Mouse (Mus musculus) liver, postnatal 0 days (tissue): ENCODE measurements around the gene Fmo1. TPM values are rescaled to one million over a fixed set of nuclear protein-coding genes. Genes with fewer than 3 reads are reported as not detected.

Experiments
- ATAC-seq: fragments of 200-750 bp; cut with Nextera tagmentation; 2 replicates; pipeline ENCODE4 v1.8.0; 2017; ENCODE audit warnings: mild to moderate bottlenecking, moderate library complexity
- DNase-seq: peaks from one replicate; pipeline ENCODE4 v3.0.0-alpha.2; 2016
- H3K27ac ChIP-seq: fragments of 300-500 bp; sonication (generic); 2 replicates; pipeline ENCODE4 v1.5.1; 2014; ENCODE audit warnings: antibody characterized with exemption, moderate library complexity, mild to moderate bottlenecking, low read depth
- H3K27me3 ChIP-seq: fragments of 300-500 bp; sonication (generic); 2 replicates; pipeline ENCODE4 v1.6.1; 2014; ENCODE audit warnings: low read length, control low read depth, mixed read lengths; ENCODE audit not compliant: insufficient read depth
- H3K36me3 ChIP-seq: fragments of 300-500 bp; sonication (generic); replicated peaks from 2 replicates; pipeline ENCODE4 v1.6.1; 2014; ENCODE audit warnings: mild to moderate bottlenecking, control low read depth, low read length, moderate library complexity, mixed read lengths; ENCODE audit not compliant: insufficient read depth
- H3K4me1 ChIP-seq: fragments of 300-500 bp; sonication (generic); 2 replicates; pipeline ENCODE4 v1.6.1; 2014; ENCODE audit warnings: antibody characterized with exemption, mild to moderate bottlenecking, control low read depth; ENCODE audit not compliant: insufficient read depth
- H3K4me2 ChIP-seq: fragments of 300-500 bp; sonication (generic); 2 replicates; pipeline ENCODE4 v1.6.1; 2014; ENCODE audit warnings: low read depth, mild to moderate bottlenecking, low read length, moderate library complexity, mixed read lengths
- H3K4me3 ChIP-seq: fragments of 300-500 bp; sonication (generic); 2 replicates; pipeline ENCODE4 v1.5.1; 2014; ENCODE audit warnings: low read depth, low read length
- H3K9ac ChIP-seq: fragments of 300-500 bp; sonication (generic); replicated peaks from 2 replicates; pipeline ENCODE4 v1.6.1; 2014; ENCODE audit warnings: mild to moderate bottlenecking, moderate library complexity
- H3K9me3 ChIP-seq: fragments of 300-500 bp; sonication (generic); 2 replicates; pipeline ENCODE4 v1.6.1; 2016; ENCODE audit warnings: mild to moderate bottlenecking, control low read depth, low read length, mixed read lengths
- CTCF ChIP-seq: sonication (generic); IDR thresholded peaks from 2 replicates; pipeline ENCODE4 v1.5.1; 2016; ENCODE audit warnings: antibody characterized with exemption, low read depth
- EP300 ChIP-seq: IDR thresholded peaks from 2 replicates; pipeline ENCODE4 v1.6.1; 2016; ENCODE audit warnings: antibody characterized with exemption, low read depth, mild to moderate bottlenecking
- WGBS: fragments of 180-500 bp; shearing (Covaris S2); extraction: QIAGEN DNeasy Blood & Tissue Kit; methylation state at CpG from one replicate; pipeline ENCODE4 v1.1.7; 2014; ENCODE audit not compliant: insufficient replicate concordance; 5-methylcytosine and 5-hydroxymethylcytosine counted together
- polyA plus RNA-seq: library from polyadenylated mRNA; unstranded; fragments of >200 nt; fragmentation: Nextera tagmentation; extraction: Ambion mirVana; gene quantifications from 2 replicates; pipeline ENCODE4 v1.2.1, GENCODE M21; 2015

Fmo1 gene
- polyA plus RNA-seq, 1 experiment from 2014 or later = 51.5 TPM

DNA sequence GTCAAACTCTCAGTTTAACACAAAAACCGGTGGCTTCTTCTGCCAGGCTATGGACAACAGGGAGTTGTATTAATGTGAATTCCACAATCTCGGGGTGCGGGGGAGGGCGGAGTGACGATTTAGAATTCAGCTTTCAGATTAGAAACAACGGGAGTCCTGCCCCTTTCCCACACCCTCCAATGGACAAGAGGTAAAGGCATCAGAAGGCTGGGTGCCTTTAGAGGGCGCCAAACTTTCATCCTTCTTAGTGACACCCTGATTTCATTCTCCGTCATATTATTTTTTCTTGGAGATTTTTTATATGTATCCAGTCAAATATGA lies 52.6 kb downstream of the Fmo1 start, which contains the start of gene Fmo4:
TSS of gene Fmo4 (minus strand) at position 137 of the 321 bp plus-strand sequence.
- no peaks in the 10 kb centered on the region for H3K9me3 ChIP-seq
- no peak for TF ChIP-seq EP300
- TF ChIP-seq CTCF = peak; percentile 55
- H3K27me3 ChIP-seq = no peaks in the 10 kb centered on the region
- peak within 1 kb of the TSS; percentile 57; the same call in 1 of the 2 replicates for H3K27ac ChIP-seq
- H3K9ac ChIP-seq = no peak within 1 kb of the TSS; the same call in 1 of the 2 replicates
- no peaks in the 10 kb centered on the region; the same call in 1 of the 2 replicates for H3K4me1 ChIP-seq
- DNase-seq (peak; percentile 52), ATAC-seq (peak; percentile 75)
- no peaks in the 10 kb centered on the region for H3K36me3 ChIP-seq
- H3K4me3 ChIP-seq = peak within 1 kb of the TSS; percentile 25; the same call in 1 of the 2 replicates
- WGBS = 35% methylated on average over 8 of the region's 8 CpGs
- peak within 1 kb of the TSS; percentile 57 for H3K4me2 ChIP-seq

DNA sequence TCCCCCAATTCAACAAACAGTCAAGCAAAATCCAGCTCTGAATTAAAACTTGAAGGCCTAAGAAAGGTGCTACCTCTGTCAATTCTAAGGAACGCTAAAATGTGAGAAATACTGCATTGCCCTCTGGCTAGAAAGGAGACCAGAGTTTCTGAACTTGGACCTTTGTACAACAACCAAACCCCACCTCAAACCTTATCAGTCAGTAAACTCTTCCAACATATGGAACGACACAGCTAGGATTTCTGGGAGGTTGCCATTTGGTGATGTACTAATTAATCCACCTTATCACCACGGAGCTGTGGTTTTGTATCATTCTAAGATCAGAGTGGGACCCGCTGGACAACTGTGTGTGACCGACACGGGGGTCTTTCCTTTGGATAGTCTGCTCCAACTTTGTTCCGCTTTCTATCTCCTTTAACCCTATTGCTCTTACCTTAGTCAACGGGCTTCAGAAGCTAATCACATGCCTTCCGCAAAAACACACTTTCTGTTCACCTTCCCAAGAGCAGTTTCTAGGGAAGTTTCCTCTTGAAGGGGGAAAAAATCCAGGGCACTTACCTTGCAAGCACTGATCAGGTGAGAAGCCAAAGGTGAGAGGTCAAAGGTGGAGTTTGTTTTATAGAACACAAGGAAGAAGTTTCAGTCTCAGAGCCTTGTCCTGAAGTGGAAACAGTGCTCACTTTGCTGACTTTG lies 53.1 kb downstream of the Fmo1 start:
- peak overlapping the region; percentile 57; the same call in 1 of the 2 replicates for H3K27ac ChIP-seq
- ATAC-seq (peak; percentile 38; the same call in 1 of the 2 replicates), DNase-seq (no peak)
- WGBS = 65% methylated on average over 9 of the region's 9 CpGs
- H3K27me3 ChIP-seq = no peaks in the 10 kb centered on the region
- H3K9me3 ChIP-seq = no peaks in the 10 kb centered on the region
- H3K4me2 ChIP-seq = peak overlapping the region; percentile 57
- H3K36me3 ChIP-seq = no peaks in the 10 kb centered on the region
- H3K4me1 ChIP-seq = no peaks in the 10 kb centered on the region; the same call in 1 of the 2 replicates
- H3K4me3 ChIP-seq = peak overlapping the region; percentile 25; the same call in 1 of the 2 replicates
- TF ChIP-seq EP300 (no peak), CTCF (no peak)
- no peak overlapping the region; the same call in 1 of the 2 replicates for H3K9ac ChIP-seq

DNA sequence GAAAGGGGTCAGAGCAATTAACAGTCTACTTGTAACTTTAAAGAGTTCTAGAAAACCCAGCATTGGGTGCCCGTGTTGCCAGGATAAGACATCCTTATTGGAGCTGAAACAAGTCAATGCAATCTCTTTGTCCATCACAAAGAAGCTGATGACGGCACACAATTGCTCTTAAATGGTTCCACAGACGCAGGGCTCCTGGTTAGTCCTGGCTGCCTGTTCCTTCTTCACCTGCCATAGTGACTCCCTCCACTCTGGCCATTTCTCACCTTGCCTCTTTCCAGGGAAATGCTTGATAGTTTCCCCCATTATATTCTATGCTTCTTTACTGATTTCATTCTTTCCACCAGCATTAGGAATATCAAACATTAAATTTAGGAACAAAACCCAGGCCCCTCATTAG lies 57.9 kb downstream of the Fmo1 start:
- no peak overlapping the region for H3K9ac ChIP-seq
- no peak for ATAC-seq
- TF ChIP-seq CTCF = no peak
- TF ChIP-seq EP300 = no peak
- H3K9me3 ChIP-seq = no peaks in the 10 kb centered on the region
- H3K4me3 ChIP-seq = no peak overlapping the region
- H3K4me2 ChIP-seq = no peak overlapping the region
- H3K27ac ChIP-seq = no peak overlapping the region
- H3K27me3 ChIP-seq = no peaks in the 10 kb centered on the region
- no peaks in the 10 kb centered on the region for H3K36me3 ChIP-seq
- H3K4me1 ChIP-seq = no peaks in the 10 kb centered on the region
- DNase-seq = no peak
- WGBS = 77% methylated on average over 3 of the region's 3 CpGs

DNA sequence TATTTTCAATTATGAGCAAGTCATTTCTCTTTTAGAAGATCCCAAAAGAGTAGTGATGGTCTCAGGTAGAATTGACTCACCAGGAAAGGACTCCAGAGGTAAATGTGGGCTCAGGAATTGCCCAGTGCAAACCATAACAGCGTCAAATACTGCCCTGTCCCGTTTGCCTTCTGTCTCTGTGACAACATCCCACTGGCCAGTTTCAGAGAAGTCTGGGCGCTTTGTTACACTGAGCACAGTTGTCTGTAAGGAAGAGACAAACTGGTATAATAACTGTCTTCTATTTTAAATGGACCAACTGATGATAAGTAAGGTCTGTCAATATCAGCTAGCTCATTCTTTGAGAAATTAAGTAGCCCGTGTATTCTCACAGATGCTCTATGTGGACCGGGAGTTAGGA lies 59.0 kb downstream of the Fmo1 start:
- Histone ChIP-seq H3K36me3 (no peaks in the 10 kb centered on the region), H3K4me3 (no peak overlapping the region), H3K4me1 (no peaks in the 10 kb centered on the region), H3K27me3 (no peaks in the 10 kb centered on the region), H3K9ac (no peak overlapping the region), H3K4me2 (no peak overlapping the region), H3K9me3 (no peaks in the 10 kb centered on the region), H3K27ac (no peak overlapping the region)
- TF ChIP-seq EP300 (no peak), CTCF (no peak)
- ATAC-seq (no peak), DNase-seq (no peak)
- 70% methylated on average over 5 of the region's 5 CpGs for WGBS

DNA sequence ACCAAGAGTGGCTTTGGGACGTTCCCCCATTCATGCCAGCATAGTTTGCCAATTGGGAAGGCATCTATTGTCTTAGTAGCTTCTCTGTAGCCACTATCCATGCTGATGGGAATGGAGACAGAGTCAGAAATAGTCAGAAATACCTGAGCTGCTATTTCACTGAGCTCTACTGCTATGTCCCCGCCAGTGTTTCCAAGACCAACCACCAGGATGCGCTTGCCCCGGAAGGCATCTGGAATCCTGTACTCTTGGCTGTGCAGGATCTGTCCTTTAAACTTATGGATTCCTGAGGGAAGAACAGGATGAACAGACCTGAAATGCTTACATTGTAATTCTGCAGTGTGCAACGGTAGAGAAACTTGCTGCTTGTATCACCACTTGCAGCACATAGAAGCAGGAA lies 61.4 kb downstream of the Fmo1 start:
- TF ChIP-seq EP300 (no peak), CTCF (0 out of 2 replicates have a peak, but pooled peaks have one; percentile 12)
- Histone ChIP-seq H3K4me2 (no peak overlapping the region), H3K4me3 (no peak overlapping the region), H3K36me3 (no peaks in the 10 kb centered on the region), H3K9ac (no peak overlapping the region), H3K9me3 (no peaks in the 10 kb centered on the region), H3K27ac (no peak overlapping the region), H3K4me1 (no peaks in the 10 kb centered on the region), H3K27me3 (no peaks in the 10 kb centered on the region)
- 62% methylated on average over 5 of the region's 5 CpGs for WGBS
- ATAC-seq = no peak
- no peak for DNase-seq

DNA sequence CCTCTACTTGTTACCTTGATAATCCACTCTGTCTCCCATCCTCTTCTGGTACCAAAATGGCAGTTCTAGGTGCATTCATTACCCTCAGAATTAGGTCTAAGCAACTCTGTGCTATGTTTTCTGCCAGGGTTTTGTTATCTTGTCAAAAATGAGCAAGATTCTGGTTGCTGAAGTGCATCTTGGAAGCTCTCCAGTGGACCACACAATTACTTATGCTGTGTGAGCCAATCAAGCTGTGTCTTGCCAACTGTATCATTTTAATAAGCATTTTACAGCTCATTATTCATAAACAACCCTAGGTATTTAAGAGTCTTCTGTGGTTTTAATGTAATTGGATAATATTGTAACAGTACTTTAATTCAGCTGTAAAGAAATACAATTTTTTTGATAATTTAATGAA lies 70.0 kb downstream of the Fmo1 start:
- ATAC-seq (no peak), DNase-seq (no peak)
- H3K9ac ChIP-seq = no peak overlapping the region
- H3K9me3 ChIP-seq = no peaks in the 10 kb centered on the region
- no peaks in the 10 kb centered on the region for H3K27me3 ChIP-seq
- no peaks in the 10 kb centered on the region for H3K36me3 ChIP-seq
- no peaks in the 10 kb centered on the region for H3K4me1 ChIP-seq
- TF ChIP-seq CTCF = no peak
- TF ChIP-seq EP300 = no peak
- no peak overlapping the region for H3K4me2 ChIP-seq
- no peak overlapping the region for H3K27ac ChIP-seq
- H3K4me3 ChIP-seq = no peak overlapping the region
